Mouse (Mus musculus): Measurements from ENCODE around the gene Glyr1.
A peak's percentile ranks its signal among the peaks of the same experiment; 100 is the strongest.

Gene Glyr1

DNA sequence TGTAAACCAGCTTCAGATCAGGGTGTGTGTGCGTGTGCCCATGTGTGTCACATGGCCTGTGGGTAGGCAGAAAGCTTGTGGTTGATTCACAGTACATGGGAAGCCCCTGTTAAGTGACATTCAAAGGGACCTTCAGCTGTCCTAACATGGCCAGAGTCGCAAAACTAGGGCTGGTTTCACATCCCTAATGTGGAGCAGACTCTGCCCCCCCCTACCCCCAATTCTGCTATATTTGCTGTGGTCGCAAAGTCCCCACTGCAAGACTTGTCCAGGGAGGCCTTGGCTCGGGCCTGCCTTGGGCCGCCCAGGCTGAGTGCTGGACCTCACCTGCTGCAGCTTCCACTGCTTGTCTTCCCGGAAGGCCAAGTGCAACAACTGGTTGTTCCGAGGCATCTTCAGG lies 38.4 kb downstream of the Glyr1 start:
- DNase-seq (ENCODE audit: low spot score in 2 of 2): no peak

DNA sequence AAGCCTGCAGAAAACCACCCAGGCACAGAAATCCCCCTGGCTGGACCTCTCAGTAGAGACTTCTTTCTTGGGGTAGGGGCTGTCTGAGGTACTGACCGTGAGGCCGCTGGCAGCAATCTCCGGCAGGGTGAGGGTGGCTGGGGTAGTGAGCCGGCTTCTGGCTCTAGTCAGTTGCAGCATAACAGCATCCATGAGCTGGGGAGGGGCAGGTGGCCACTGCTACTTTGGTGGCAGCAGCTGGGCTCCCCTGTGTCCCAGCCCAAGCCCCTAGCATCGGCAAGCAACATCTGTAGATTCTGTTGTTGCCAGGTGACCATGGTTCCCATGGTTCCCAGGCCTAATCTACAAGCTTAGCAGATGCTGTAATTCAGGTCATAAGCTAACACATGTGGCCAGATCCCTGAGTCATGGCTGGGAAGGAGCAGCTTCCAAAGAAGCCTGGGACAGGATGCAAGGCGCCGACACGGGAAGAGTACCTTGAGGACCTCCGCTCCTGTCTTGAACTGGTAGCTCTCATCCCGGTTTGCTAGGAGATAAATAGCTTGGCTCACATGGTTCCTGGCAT lies 39.2 kb downstream of the Glyr1 start:
- DNase-seq (ENCODE audit: low spot score in 2 of 2): no peak

DNA sequence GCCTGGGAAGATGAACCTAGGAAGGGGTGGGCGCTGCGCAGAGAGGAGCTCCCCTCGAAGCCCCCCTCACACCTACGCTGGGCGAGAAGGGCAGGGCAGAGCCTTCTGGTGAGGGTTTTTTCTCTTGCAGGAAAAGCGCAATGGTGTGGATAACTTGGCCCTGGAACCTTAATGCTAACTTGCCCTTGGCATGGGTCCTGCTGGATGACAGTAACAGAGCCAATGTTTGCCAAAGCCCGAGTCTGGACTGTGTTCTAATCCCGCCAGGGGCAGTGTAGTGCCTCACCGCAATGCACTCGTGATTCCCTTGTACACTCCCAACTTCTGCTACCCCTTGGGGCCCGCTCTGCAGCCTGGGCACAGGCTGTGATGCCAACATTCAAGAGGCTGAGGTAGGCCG lies 41.6 kb downstream of the Glyr1 start:
- DNase-seq (ENCODE audit: low spot score in 2 of 2): no peak

DNA sequence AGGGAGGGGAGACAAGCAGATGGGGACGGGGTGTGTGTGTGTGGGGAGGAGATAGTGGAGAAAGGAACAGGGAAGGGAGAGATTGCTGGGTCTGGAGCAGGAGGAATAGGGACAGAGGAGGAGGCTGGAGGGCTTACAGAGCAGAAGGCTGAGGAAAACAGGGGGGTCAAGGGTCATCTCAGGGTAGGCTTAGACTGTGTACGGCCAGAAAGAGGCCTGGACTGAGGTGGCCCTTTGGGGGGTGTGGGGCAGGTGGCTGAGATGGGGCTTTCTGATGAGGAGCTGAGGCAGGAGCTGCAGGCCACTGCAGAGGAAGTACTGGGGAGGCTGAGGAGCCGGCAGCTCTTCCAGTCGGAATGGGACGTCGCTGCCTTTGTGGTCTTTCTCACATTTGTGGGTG lies 42.2 kb downstream of the Glyr1 start:
- no peak for DNase-seq (ENCODE audit: low spot score in 2 of 2)

DNA sequence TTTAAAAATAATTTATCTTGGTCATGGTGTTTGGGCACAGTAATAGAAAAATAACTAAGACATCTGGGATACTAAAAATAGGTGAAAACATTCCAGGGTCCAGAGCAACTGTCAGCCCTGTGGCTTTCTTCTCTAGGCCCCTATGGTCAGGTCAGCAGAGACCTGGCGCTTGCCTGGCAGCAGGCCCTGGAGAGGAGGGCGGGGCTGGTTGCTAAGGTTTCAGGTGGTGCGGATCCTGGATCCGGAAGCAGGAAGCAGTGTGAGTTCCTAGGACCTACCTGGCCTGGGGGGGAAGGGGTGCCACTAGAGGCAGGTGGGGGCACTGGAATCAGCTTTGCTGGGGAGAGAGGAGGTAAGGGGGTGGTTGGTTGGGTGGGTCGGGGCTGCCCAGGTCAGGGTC lies 42.6 kb downstream of the Glyr1 start, which contains the start of gene Smim22:
Smim22 (plus strand) TSS at position 222 of the 400 bp plus-strand sequence.
- DNase-seq (ENCODE audit: low spot score in 2 of 2): no peak

DNA sequence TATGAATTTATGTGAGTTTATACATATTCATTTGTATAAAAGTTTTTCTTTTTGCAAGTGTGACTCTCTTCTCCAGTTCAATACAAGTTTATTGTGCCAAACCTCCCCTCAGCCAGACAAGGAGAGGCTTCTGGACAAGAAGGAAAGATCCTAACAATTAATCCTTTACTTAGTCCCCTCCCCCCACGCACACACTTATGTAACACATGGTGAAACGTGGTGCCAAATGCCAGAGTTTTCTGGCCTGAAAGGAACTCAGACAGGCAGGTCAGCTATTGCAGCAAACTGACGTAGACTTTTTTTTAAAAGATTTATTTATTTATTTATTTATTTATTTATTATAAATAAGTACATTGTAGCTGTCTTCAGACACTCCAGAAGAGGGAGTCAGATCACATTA lies 49.1 kb downstream of the Glyr1 start:
- DNase-seq (ENCODE audit: low spot score in 2 of 2): no peak

DNA sequence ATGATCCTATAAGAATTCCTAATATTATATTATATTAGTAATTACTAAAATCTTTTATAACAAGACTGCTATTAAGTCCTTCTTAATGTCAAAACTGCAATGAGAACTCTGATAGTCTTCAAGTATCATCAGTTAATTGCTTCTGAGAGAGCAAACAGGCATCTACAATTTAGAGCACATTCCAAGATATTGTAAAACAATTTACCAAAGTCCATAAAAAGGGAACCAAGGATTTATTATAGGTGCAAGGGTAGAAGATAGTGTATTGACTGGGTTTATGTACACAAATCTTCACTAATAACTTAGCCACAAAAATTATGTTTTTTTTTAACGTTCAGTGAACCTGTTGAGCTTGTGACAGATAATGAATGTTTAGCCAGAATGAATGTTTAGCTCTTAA lies 50.7 kb downstream of the Glyr1 start:
- no peak for DNase-seq (ENCODE audit: low spot score in 2 of 2)

DNA sequence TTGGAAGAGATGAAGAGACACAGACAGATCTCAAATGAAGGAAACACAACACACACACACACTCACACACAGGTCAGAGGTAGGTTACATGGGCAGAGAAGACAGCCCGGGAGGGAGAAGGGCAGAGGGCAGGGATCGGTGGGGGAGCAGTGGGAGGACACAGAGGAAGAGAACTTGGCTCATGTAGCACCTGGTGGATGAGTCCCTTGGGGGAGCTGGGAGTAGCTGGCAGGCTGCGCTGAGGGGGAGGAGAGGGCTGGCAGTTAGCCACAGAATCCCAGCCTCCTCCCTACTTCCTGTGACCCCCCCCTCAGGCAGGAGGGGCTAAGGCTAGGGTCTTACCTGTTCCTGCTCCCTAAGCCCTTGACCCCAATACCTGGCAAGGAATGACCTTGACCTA lies 52.1 kb downstream of the Glyr1 start, which contains the start of gene Sept12:
Sept12 (minus strand) TSS at position 300 of the 400 bp plus-strand sequence.
- no peak for DNase-seq (ENCODE audit: low spot score in 2 of 2)

DNA sequence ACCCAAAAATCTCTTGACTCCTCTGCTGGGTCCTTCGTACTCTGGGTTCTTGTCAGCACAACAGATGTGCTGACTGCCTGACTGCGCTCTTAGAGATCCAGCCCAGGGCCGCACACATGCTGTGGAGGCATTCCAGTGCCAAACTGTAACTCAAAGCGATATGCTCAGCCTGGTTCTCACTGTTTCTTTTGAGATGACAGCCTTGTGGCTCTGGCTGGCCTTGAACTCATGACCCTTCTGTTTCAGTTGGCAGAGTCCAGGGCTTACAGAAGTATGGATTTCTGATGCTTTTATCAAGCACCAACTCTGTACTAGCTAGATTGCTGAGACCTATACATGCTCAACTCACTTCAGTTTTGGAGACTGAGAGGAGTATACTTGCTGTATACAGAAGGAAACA lies 56.4 kb downstream of the Glyr1 start:
- DNase-seq (ENCODE audit: low spot score in 2 of 2): no peak

DNA sequence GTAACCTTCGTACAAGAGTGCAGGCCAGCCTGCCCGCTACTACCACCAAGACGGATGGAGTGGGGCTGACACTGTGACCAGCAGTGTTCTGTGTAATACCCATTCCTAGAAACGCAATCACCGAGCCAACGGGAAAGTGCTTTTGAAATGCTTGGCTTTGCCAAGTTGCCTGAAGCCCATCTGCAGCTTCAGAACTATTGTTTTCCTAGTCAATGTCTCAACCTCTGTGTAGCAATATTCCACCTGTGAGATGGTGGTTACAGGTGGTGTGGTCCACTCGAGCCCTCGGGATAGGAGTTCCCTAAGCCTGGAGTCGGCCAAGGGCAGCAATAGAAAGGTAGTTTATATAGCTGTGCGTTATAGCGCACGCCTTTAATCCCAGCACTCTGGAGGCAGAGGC lies 64.9 kb downstream of the Glyr1 start:
- no peak for DNase-seq (ENCODE audit: low spot score in 2 of 2)

DNA sequence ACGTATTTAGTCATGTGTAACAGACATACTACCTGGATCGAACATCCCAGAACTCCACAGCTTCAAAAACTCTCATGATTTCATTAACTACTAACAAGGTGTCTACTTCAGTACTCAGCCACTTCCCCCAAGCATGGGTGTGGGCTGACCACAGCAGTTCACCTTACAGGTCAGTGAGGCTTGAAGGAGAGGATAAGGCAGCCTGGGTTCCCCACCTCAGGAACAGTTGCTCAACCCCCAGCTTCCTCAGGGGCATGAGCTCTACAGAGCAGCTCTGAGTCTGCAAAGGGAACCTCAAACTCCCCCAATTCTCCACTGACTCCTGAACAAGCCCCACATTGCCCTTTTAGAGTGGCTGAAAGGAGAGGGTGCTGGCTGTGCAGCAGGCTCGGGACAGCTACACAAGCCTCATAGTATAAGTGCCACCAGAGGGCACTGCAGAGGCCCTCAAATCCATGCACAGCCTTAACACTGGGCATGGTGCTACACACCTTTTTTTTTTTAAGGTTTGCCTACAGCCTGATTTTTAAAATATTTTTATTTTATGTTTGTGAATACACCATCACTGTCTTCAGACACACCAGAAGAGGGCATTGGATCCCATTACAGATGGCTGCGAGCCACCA lies 69.8 kb downstream of the Glyr1 start:
- no peak for DNase-seq (ENCODE audit: low spot score in 2 of 2)

DNA sequence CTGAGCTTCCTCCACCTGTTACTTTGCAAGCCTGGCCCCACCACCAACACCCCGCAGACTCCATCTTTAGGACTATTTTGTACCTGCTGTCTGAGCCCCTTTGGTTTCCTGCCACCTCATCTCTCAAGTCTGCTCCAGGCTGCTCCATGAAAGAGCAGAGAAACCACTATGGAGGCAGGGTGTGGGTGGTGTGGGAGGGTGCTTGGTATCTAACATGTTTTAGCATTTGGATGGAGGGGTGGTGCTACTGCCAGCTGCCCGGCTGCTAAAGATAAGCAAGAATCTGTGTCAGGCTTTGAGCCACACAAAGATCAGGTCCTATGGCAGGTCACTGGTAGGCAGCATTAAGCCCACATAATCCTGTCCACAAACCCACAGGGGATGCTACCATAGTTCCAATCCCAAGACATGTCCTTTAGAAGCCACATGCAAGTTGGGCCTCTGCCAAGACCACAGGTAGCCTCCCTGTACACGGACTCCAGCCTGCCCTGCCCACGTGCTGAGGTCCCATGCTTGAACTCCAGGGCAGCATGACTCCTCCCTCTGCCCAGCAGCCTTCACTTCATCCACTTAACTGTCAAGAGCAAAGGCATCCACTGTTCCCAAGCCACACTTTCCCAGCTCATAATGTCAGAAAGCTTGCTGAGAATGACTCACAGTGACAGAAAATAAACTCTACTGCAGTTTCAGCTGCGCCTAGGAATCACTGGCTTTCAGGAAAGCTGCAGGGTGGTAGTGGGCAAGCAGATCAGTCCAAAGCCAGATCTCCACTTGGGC lies 71.2 kb downstream of the Glyr1 start:
- peak in 1 of 2 experiments; percentile 28 for DNase-seq (ENCODE audit: low spot score in 2 of 2)

DNA sequence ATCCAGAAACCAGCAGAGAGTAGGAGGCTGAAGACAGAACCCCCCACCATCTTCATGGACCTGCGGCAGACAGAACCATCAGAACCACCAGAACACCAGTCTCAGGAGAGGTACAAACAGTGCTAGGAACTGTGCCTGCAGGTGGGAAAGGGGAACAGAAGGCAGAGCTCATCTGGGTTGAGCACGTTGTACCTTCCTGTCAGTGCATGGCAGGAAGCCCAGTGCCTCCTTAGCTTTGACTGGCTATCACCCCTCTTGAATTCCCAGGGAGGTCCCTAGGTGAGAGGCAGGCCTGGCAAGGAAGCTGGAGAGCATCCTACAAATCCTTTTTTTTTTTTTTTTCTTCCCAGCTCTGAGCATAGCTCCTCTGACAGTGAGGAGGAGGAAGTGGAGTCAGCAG lies 73.5 kb downstream of the Glyr1 start:
- DNase-seq (ENCODE audit: low spot score in 2 of 2): no peak

DNA sequence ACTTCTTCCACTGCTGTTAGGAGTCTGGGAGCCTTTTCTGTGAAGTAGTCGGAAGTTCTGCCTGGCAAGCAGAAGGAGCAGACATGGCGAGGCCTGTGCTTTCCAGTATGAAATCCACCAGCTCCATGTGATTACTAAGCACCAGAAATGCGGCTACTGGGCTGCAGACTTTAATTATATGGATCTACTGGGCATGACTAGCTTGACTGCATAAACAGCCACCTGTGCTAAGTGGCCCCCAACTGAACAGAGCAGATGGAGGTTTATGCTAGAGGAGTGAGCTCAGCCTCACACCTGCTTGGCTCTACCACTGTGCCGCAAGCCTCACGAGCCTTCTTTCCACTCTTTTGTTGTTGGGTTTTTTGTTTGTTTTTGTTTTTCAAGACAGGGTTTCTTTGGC lies 75.1 kb downstream of the Glyr1 start:
- DNase-seq (ENCODE audit: low spot score in 2 of 2): no peak

DNA sequence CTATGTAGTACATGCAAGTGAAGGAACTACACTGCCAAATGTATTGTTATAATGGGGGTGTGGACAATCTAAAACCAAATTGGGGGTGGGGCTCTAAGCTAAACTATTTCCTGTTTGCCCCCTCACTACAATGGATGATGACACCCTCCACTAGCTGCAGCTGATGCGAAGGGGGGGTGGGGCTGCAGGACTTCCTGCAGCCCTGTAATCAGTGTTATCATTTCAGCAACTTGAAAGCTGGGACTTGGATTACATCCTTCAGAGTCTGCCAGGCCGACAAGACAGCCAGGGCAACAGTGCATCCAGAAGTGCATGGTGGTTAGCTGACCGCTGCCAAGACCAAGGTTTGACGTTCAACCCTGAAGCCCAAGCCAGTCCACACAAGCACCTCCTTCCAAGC lies 78.0 kb downstream of the Glyr1 start:
- no peak for DNase-seq (ENCODE audit: low spot score in 2 of 2)

DNA sequence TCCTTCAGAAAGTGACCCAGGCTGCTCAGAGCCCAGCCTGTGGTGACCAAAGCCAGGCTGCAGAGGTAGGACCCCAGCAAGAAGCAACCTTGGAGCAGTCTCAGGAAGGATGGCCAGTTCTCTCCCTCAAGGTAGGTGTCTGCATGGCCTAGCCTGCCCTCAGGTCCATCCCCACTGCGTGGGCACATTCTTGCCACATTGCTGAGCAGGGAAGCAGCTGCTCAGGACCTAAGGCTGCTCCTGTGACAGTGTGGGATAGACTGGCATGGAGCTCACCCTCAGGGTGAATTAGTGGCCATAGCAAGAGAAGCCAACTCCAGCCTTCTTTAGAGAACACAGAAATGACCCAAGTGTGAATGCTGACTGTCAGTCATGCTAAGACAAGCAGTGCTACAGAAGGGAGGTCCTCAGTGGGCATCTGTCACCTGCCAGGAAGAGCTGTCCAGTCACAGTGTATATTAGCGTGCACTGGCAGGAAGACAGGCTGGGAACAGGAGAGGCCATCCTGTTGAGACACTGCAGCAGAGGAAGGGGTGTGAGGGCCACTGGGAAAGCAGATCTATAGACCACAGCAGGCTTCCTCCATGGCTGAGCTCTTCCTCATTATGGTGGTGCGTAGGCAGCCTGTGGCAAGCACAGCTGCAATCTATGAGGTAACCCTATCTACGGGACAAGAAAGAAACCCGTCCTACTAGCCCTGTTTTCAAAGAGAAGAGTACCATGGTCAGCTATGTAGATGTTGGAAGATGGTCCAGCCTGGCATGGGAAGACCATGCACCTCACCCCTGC lies 80.4 kb downstream of the Glyr1 start:
- no peak for DNase-seq (ENCODE audit: low spot score in 2 of 2)

DNA sequence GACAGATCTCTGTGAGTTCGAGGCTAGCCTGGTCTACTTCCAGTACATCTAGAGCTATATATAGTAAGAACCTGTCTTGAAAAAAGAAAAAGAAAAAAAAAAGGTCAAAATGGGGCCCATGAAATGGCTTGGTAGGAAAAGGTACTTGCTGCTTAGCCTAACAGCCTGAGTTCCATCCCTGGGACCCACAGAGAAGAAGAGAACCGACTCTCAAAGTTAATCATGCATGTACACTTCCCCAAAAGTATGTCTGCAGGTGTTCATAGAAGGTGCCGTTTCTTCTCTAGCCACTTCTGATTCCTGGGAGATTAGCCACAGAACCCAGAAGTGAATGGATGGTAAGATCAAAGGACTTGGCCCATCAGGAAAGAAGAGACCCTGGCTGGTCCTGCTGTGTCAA lies 81.2 kb downstream of the Glyr1 start:
- no peak for DNase-seq (ENCODE audit: low spot score in 2 of 2)

DNA sequence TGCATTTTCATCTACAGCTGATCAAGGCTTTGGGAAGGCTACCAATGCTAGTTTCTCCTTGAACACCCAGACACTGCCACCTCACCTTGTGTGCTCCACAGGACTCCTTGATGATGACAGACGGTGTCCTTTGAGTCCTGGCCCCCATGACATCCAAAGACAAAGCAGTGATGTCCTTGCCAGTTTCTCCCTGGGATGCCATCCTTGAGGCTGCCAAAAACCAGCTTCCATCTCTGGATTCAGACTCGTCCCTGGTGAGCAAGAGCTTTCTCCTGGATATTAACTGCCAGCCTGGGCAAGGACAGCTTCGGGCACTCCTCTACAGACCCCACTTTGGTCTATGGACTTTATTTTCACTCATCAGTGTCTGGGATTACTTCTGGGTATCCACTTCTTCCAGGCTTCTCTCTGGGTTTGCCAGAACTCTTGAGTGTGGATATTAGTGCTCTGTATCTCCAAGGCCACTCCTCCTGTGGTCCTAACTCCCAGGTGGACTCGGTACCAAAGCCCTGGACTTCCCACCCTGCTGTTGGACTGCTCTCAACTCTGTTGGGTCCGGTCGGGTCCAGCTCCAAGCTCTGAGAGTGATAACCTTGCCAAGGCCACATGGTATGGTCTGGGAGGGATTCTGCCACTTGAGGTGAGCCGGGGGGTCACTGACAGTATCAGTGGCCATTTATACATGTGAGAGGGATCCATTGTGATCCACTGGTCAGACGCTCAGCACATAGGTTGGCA lies 84.1 kb downstream of the Glyr1 start:
- DNase-seq (ENCODE audit: low spot score in 2 of 2): no peak

DNA sequence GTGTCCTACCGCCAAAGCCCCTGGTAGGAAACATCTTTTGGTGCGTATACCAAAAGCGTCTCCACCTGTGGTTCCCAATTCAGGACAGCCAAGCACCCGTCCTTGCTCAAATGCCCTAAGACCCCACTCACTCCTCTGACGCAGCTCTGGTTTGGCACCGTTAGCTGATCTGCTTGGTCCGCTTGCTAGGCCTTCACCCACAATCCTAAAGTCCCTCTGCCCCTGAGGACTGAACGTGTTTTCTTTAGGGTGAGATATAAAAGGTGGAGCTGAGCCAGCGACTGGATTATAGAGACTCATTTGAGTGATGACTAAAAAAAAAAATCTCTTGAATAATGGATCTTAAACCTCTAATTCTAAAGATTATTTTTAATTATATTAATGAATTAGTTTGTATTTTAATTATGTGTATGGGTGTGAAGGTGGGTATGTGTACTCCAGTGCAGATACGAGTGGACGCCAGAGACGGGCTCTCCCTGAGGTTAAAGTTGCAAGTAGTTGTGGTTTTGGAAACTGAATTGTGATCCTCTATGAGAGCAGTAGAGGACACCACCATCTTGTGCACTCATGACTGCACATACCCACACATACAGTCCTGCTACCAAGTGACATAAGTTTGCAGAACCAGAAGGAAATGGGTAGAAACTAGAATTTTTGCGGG lies 84.8 kb downstream of the Glyr1 start:
- no peak for DNase-seq (ENCODE audit: low spot score in 2 of 2)
